Comparison of ENCODE assay signal across 8 mouse cellular contexts in the genomic region with DNA sequence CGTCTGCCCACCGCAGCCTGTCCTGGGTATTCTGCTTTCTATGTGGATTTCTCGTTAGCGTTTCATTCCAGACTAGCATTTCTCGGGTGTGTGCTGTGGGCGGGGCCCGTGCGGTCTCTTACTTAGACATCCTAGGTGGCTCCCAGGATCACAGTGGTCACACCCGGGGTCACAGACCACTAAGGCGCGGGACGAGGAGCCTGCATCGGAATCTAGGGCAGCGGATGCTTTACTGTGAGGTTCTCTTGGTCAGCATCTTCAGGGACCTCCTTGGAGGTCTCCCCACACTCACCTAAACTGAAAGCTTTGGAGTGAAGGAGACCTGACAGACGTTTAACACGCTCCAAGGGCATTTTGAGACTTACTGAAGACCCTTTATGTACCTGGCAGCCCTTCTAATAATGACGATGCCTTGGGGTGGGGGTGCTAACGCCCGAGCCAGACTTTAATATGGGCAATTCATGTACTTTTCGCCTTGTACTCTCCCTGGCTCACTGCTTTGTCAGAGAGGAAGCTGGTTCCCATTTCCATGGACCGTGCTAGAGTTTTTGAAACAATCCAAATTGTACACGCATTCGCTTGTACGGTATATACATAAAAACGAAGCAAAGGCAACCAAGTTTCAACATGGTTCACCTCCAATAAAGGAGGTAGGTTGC.
DNase-seq lines count a peak whose midpoint lies in the region; ATAC-seq and TF ChIP-seq lines count a peak whose summit lies in the region.

No protein-coding gene starts in this region.

- H3K27ac ChIP-seq in heart, embryonic 12.5 days (ENCODE audit: poor library complexity, severe bottlenecking), result peak overlapping the region; percentile 99
- peak overlapping the region; percentile 100 for H3K27ac ChIP-seq in forebrain, postnatal 0 days (ENCODE audit: low read depth, low read length)
- H3K27ac ChIP-seq in liver, postnatal 0 days (ENCODE audit: low read depth), result peak overlapping the region; percentile 100

- DNase-seq in heart, postnatal 4 days, result no peak
- DNase-seq in G1E (ENCODE audit: low spot score), result no peak
- peak; percentile 76 for DNase-seq in forebrain, postnatal 0 days
- DNase-seq in liver, postnatal 0 days, result no peak
- DNase-seq in urinary bladder, adult 2 months (ENCODE audit: low spot score), result no peak
- no peak for DNase-seq in c-Kit-positive CD71-positive TER-119-positive erythroid progenitor cells, embryonic 14.5 days (ENCODE audit: low spot score)
- DNase-seq in cerebellum, adult 18-20 months, result no peak

- H3K27me3 ChIP-seq in heart, embryonic 12.5 days (replicated peaks), result no peaks in the 10 kb centered on the region
- H3K27me3 ChIP-seq in G1E (ENCODE audit: insufficient read depth, low read length), result no peaks in the 10 kb centered on the region
- no peaks in the 10 kb centered on the region for H3K27me3 ChIP-seq in forebrain, postnatal 0 days (ENCODE audit: insufficient read depth, low read length)
- no peaks in the 10 kb centered on the region for H3K27me3 ChIP-seq in liver, postnatal 0 days (ENCODE audit: insufficient read depth, low read length)

- 0 out of 2 replicates have a peak, but pooled peaks have one; percentile 27 for TF ChIP-seq EP300 in liver, postnatal 0 days (IDR thresholded peaks at IDR 0.05; ENCODE audit: low read depth)

- H3K9ac ChIP-seq in heart, embryonic 12.5 days, result peak overlapping the region; percentile 86
- peak overlapping the region; percentile 100 for H3K9ac ChIP-seq in forebrain, postnatal 0 days
- H3K9ac ChIP-seq in liver, postnatal 0 days (replicated peaks), result peak overlapping the region; percentile 94

- H3K4me1 ChIP-seq in heart, embryonic 12.5 days (replicated peaks), result peaks cover 18% of the 10 kb centered on the region
- peaks cover 45% of the 10 kb centered on the region for H3K4me1 ChIP-seq in G1E (ENCODE audit: insufficient read depth, low read depth, low read length)
- peaks cover 26% of the 10 kb centered on the region for H3K4me1 ChIP-seq in forebrain, postnatal 0 days (ENCODE audit: insufficient read depth)
- H3K4me1 ChIP-seq in liver, postnatal 0 days (ENCODE audit: insufficient read depth), result peaks cover 13% of the 10 kb centered on the region

- peak overlapping the region; percentile 80 for H3K4me2 ChIP-seq in heart, embryonic 12.5 days
- peak overlapping the region; percentile 97 for H3K4me2 ChIP-seq in forebrain, postnatal 0 days (ENCODE audit: low read depth)
- H3K4me2 ChIP-seq in liver, postnatal 0 days (ENCODE audit: low read depth, low read length), result peak overlapping the region; percentile 81

- no peaks in the 10 kb centered on the region for H3K9me3 ChIP-seq in heart, embryonic 12.5 days (replicated peaks)
- no peaks in the 10 kb centered on the region for H3K9me3 ChIP-seq in G1E (replicated peaks)
- no peaks in the 10 kb centered on the region for H3K9me3 ChIP-seq in forebrain, postnatal 0 days (ENCODE audit: low read length)
- no peaks in the 10 kb centered on the region for H3K9me3 ChIP-seq in liver, postnatal 0 days (ENCODE audit: low read length)

- 13% methylated on average over 25 of the region's 25 CpGs for WGBS in heart, embryonic 12.5 days
- WGBS in forebrain, postnatal 0 days, result 6% methylated on average over 25 of the region's 25 CpGs
- WGBS in liver, postnatal 0 days (ENCODE audit: insufficient replicate concordance), result 4% methylated on average over 25 of the region's 25 CpGs

- no peaks in the 10 kb centered on the region for H3K36me3 ChIP-seq in heart, embryonic 12.5 days
- no peaks in the 10 kb centered on the region for H3K36me3 ChIP-seq in G1E (replicated peaks)
- H3K36me3 ChIP-seq in forebrain, postnatal 0 days (ENCODE audit: insufficient read depth), result no peaks in the 10 kb centered on the region
- H3K36me3 ChIP-seq in liver, postnatal 0 days (replicated peaks; ENCODE audit: insufficient read depth, low read length), result no peaks in the 10 kb centered on the region

- peak overlapping the region; percentile 64 for H3K4me3 ChIP-seq in heart, embryonic 12.5 days
- H3K4me3 ChIP-seq in G1E (ENCODE audit: low read depth, low read length), result peak overlapping the region; percentile 77
- H3K4me3 ChIP-seq in forebrain, postnatal 0 days (ENCODE audit: low read depth, low read length), result peak overlapping the region; percentile 72
- H3K4me3 ChIP-seq in liver, postnatal 0 days (ENCODE audit: low read depth, low read length), result peak overlapping the region; percentile 75

- ATAC-seq in heart, embryonic 12.5 days (ENCODE audit: insufficient number of reproducible peaks, low FRiP score), result peak; percentile 69
- ATAC-seq in G1E (ENCODE audit: extremely low read depth, insufficient number of reproducible peaks, low FRiP score, poor library complexity, severe bottlenecking), result peak; percentile 42; the same call in 1 of the 2 replicates
- no peak for ATAC-seq in forebrain, postnatal 0 days
- ATAC-seq in liver, postnatal 0 days, result peak; percentile 50

- no peak for TF ChIP-seq CTCF in G1E (IDR thresholded peaks at IDR 0.05; ENCODE audit: low read depth, low read length)
- TF ChIP-seq CTCF in forebrain, postnatal 0 days (IDR thresholded peaks at IDR 0.05; ENCODE audit: low read depth), result no peak
- TF ChIP-seq CTCF in liver, postnatal 0 days (IDR thresholded peaks at IDR 0.05; ENCODE audit: low read depth), result no peak
